Mouse (Mus musculus) testis, postnatal 10 days (tissue): Measurements from ENCODE around the gene Usp10.

ENCODE experiments used
- DNase-seq: peaks from one replicate; pipeline ENCODE4 v3.0.0; 2021; ENCODE audit warnings: low spot score

Gene Usp10

DNA sequence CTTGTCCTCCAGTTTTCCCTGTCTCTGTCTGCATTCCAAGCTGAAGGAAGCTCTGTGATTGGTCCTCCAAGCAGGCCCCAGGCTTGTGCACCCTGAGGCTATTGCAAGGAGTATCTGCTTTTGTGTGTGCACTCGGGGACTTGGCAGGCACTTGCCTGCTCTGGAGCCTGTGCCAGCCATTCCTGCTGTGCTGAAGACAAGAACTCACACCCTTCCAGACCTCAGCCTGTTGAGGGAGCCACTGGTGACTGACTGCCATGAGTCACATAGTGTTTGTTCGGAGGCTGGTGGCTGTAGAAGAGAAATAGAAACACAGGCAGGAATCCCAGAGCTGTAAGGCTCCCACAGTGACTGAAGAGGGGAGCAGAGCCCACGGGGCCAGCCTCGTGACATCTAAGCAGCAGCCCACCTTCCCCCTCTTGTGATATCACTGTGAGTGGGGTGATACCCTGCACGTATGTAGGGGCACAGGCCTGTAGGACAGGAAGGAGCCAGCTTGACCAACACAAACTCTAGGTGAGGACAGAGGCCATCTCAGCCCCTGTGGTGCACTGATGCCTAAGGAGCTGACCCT is 50.5 kb downstream of the Usp10 start:
- no peak for DNase-seq

DNA sequence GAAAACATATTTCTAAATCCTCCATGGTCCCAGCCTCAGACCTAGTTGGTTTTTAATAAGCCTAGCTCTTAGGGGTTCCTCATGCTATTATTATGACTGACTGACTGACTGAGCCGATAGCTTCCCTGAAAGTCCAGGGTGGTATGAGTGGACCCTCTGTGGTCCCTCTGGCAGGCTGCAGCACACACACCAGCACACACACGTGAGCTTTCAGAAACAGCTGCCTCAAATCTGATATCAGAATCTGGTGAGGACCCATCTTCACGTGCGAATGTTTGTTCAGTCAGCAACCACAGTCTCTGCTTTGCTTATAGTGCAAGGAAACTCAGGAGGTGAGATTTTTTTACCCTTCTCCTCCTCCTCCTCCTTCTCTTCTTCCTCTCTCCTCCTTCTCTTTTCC is 54.7 kb downstream of the Usp10 start:
- no peak for DNase-seq

DNA sequence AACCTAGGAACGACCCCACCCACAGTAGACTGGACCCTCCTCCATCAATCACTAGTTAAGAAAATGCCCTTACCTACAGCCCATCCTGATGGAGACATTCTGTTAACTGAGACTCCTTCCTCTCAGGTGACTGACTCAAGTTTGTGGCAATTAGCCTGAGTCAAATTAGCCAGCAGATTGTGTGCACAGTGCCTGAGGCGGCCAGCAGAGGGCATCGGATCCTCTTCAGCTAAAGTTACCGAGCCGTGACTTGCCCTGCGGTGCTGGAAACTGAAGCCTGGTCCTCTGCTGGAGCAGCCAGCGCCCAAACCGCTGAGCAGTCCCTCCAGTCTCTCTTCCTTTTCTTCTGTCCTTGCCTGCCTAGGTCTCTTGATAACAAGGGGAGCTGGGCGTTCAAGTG is 57.3 kb downstream of the Usp10 start:
- DNase-seq = no peak

DNA sequence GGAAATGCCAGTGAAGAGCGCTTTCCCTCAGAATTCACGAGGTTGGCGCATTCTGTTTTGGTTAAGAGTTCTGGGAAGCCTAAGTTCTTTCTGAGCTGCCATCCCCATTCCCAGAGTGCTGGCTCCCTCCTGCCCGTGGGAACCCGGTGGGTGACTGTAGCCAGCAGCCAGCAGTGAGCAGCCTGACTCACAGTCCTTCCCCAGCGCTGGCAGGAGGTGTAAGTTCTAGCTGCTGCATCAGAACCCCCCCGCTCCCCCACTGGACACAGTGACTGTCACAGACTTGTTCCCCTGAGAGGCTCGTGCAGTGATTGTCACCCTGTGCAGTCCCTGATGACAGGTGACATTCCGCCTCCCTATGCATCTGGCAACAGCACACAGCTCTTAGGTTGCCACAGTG is 60.0 kb downstream of the Usp10 start:
- no peak for DNase-seq

DNA sequence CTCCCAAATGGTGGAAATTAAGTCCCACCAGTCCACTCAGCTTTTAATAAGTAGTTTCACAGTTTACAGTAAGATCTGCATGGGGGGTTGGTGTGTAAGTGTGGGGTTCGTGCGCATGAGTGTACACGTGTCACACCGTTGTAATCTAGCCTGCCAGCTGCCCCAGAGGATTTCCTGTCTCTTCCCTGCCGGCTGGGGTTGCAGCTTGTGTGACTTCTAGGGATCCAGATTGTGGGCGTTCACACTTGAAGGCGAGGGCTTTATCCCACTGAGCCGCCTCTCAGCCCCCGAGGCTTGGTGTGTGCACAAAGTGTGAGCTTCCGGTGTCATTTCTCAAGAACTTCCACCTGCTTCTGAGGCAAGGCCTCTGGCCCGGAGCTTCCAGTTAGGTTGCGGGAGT is 62.4 kb downstream of the Usp10 start:
- no peak for DNase-seq

DNA sequence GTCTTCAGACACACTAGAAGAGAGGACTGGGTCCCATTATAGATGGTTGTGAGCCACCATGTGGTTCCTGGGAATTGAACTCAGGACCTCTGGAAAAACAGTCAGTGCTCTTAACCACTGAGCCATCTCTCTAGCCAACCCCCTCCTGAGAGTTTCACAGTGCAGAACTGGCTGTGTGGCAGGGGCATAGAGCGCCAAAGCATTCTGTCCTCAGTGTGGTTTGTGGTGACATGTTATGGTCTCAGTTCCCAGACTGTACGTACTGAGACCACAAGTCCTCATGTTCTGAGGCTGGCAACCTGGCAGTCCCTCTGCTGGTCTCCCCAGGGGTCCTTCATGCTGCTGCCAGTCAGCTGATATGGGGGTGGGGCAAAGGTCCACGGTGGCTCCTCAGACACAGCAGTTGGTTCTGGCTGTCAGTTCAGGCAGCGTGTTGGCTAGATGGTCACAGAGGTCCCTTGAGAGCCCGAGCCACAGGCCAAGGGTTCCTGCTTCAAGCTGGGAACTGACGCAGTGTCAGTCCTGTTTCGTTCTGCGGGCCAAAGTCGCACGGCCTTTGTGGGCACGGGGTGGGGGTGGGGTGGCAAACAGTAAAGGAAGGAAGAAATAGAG is 68.7 kb downstream of the Usp10 start:
- no peak for DNase-seq

DNA sequence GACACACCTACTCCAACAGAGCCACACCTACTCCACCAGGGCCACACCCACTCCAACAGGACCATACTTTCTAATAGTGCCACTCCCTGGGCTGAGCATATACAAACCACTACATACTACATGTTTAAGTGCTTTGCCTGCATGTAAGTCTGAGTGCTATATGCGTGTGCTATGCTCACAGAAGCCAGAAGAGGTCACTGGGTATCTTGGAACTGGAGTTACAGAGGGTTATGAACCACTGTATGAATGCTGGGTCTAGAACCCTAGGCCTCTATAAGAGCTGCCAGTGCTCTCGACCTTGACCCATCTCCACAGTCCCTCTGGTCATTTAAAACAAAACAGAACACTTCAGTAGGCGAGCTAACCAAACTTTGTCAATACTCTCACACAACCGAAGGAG is 71.1 kb downstream of the Usp10 start:
- DNase-seq = no peak

DNA sequence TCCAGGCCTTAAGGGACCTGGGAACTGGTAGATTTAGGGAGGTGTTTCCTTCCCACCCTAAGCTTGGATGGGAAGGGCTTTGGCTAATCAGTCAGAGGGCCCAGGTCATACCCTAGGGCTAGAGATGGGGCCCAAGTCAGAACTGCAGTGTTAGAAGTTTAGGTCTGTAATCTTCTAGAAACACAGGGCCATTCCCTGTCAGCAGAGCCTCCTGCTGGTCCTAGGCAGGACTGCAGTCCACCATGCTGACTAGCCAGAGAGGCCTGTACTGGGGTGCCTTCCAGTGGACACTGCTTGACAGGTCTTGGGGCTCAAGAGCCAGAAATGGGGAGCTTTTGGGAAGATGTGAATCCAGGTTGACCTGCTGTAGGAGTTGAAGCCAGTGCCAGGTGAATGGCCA is 73.9 kb downstream of the Usp10 start:
- no peak for DNase-seq

DNA sequence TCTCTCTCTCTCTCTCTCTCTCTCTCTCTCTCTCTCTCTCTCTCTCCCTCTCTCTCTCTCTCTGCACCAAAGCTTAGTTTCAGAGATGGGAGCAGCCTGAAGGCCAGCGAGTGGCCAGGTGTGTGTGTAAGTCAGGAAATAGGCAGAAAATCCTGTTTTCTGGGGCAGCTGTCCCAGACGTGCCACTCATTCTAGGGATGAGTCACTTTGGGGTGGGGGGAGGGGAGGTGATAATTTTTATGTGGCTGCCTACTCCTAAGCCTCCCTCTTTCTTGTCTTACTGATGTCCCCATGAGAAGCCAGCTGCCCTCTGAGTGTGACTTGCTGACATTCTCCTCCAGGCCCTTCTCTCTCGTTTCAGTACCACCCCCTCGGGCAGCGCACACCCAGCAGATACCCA is 76.0 kb downstream of the Usp10 start:
- no peak for DNase-seq

DNA sequence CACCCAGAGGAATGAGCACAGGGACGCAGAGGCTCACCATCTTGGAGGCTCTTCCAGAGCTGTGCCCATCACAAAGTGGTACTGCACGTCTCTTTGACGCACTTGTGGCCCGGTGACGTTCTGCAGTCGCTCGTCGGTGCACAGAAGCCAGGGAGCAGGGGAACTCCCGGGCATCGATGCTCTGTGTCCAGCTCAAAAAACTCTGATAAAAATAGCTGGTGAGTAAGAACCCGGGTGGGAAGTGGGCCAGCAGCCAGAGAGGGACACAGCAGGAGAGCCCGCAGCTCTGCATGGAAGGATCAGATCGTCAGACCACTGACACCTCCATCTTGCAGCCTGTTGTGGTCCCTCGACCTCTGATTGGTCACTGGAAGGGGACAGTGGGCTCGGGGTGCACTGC is 77.9 kb downstream of the Usp10 start:
- no peak for DNase-seq

DNA sequence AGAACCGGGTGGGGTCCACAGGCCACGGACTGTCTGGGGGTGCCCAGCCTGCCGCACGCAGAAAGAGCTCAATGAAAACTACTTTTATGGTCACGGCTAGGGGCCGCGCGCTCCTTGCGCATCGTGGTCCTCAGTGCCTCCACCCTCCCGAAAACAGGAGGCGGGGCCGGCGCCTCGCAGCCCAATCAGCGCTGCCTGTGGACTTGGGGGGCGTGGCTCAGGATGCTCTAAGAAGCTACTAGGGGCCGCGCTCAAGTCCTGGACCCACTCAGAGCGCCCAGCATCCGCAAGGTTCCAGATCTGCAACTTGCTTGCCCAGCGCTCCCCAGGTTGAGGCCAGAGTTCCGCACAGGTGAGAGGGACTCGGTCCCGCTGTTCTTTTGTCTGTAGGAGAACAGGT is 82.1 kb downstream of the Usp10 start, which contains the start of gene Crispld2:
Gene Crispld2 (plus strand): TSS at position 190 of the 400 bp plus-strand sequence.
- DNase-seq = peak; percentile 90

DNA sequence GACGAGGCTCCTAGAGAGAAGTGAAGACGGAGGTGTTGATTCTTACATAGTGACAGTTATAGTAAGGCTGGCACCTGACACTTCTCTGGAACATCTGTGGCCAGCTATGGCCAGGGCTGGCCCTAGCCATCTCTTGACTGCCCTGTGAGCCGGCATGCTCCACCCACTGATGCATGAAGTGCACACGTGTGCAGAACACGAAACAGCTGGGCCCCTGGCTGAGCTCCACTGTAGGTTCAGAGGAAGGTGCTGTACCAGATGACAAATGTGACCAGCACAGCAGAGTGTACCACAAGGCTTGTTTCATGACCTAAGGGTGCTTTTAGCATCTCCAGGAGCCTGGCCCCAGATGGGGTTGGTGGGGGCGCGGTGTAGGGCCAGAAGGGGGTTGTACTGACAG is 84.0 kb downstream of the Usp10 start:
- DNase-seq = no peak

DNA sequence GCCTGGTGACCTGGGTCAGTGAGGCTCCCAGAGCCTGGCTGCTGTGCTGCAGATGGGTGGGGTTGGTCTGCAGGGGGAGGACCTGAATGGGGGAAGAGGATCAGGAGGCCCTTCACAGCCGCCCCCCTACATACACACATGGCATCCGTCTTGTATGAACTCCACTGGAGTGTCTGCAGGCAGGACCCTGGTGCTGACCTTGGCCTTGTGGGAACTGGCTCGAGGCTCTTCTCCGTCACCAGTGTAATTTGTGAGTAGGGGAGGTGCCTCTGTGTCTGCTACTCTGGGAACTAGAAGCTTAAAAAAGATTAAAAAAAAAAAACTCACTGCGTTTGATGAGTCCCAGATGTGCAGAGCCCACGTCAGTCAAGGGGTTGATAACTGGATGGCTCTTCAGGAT is 84.4 kb downstream of the Usp10 start:
- no peak for DNase-seq

DNA sequence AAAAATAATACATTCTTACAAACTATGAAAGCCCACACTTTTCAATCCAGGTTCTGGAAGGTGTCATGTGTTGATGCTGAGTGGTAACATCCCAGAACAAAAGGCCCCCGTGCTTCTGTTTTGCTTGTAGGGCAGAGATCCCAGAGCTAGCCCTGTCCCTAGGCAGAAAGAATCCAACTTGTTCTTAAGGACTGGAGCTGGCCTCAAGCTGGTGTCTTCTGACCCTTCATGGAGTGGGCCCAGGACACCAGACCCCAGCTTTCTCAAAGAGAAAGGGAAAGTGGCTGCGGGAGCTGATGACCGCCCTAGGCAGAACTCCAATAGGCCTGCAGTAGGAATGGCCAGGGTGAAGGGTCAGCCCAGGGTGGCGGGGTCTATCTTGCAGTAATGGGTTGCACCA is 87.1 kb downstream of the Usp10 start:
- DNase-seq = no peak

DNA sequence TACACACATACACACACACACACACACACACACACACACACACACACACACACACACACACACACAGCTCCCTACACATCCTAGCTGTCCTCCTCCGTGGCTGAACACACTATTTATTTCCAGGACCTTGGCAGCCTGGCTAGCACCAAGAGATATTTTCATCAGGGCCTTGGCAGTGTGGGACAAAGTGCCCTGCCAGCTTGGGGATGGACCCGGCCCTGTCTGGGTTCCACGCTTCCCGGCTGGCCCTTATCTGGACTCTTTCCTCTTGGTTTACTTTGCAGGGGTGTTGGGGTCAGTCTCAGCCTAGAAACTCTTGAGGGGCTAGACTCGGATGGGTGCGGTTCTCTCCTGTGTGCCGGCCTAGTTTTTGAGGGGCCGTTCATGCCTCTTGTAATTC is 90.3 kb downstream of the Usp10 start:
- DNase-seq = no peak

DNA sequence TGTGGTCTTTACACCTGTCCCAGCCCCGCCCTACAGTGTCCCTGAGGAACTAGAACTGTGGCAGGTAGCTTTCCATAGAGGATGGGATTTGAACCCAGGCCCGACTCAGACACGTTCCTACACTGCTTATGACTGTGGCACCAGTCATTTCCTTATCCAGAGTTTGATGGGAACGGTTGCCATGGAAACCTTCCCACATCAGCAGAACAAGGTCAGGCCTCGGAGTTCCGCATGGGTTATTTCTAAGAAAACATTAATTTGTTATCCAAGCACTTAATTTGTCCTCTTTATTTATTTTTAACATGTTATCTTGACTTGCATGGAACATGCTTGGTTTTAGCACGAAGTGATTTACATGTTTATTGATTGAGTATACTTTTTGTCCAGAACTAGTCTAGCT is 91.6 kb downstream of the Usp10 start:
- DNase-seq = no peak

DNA sequence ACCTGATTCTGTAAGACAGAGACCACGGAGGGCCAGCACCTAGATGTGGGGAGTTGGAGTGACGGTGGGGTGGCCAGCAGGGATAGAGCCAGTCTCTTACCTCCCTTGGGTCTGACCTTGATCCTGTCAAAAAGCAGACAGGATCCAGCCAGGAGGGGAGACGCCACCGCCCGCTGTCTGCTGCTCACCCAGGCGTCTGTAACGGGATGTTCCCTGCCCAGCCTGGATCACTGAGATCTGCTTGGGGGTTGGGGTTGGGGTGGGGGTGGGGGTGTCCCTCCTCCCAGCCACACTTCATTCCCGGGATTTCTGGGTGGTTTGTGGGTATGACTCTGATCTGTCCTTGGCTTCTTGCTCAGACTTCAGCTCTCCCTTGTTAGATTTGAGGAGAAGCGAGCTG is 92.2 kb downstream of the Usp10 start:
- no peak for DNase-seq

DNA sequence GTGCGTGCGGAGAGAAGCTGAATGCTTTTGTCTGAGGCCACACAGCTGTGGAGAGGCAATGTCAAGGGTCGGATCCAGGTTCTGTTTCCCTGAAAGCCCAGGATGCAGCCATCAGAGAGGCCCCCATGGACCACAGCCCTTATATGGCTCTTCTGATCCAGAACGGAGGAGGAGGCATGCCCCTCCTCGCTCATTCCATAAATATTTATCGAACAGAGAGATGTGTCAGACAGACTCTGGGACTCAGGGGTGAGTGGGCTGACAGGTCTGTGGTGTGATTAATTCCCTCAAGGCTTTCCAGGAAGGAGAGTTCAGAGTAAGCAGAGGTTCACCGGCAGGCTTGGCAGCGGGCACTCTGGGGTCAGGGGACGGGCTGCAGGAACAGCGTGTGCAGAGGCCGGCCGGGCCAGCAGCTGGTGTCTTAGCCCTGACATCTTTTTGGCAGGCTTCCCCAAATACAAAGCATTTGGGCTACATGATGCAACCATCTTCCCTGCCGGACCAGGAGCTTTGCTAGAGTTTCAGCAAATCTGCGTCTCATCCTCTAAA is 94.1 kb downstream of the Usp10 start:
- peak; percentile 73 for DNase-seq

DNA sequence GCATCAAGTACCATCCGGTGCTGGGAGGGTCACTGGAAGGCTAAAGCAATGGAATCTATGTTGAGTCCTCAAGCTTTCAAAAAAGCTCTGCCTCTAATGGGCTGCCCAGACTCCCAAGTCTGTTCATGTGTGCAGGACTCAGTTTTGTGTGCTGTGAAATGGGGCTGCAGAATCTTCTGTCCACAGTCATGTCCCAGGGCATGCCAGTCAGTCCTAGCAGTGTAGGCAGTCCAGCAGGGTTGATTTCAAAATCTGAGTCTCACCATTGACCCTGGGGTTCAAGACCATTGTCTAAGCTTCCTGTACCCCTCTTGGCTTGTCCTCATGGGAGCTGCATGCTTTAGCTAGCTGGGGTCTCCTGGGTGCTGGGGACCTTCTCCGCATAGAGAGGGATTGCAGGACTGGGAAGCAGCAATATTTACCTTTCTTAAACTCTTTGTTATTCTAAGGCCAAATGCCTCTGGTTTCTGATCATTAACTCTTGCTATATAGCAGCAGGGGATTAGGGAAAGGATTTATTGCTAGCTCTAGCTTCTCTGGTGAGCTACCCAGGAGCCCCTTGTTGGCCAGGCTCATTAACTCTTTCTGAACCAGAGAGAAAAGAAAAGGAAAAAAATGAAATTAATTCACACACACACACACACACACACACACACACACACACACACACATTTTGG is 94.7 kb downstream of the Usp10 start:
- no peak for DNase-seq

DNA sequence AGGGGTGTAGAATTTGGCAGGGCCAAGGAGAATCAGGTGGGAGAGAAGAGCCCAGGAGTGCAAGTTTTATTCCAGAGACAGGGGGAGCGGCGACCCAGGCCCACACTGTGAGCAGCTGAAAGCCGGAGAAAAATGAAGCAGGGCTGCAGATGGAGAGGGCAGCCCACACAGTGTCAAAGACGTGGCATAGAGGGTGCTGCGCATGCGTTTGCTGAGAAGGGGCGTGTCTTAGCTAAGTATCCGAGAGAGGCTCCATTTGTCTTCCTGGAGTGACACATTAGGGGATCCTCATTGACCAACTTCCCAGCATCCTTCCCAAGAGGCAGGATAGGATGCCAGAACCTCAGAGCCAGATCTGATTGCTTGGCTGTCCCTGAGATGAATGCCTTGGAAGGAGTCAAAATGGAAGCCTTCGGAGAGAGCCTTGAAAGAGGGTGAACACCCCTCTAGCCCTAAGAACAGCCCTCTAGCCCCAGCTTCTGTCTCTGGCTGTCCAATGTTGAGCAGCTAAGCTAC is 96.5 kb downstream of the Usp10 start:
- no peak for DNase-seq
